Mouse (Mus musculus) limb, embryonic 14.5 days (tissue): ENCODE measurements at regions not wholly inside any gene's neighbourhood (a gene's known extent, or its start where the extent isn't known, plus 50 kb on each side); places are given as distances from the start of the nearest gene placed in this dataset.

Source experiments
- ATAC-seq: fragments of 200-750 bp; cut with Nextera tagmentation; 2 replicates; pipeline ENCODE4 v1.8.0; 2017; ENCODE audit warnings: low read depth, moderate number of reproducible peaks, moderate TSS enrichment; ENCODE audit not compliant: low FRiP score
- DNase-seq: peaks from one replicate; pipeline ENCODE4 v3.0.0-alpha.2; 2015; ENCODE audit warnings: low spot score
- H3K27ac ChIP-seq: fragments of 300-500 bp; sonication (generic); replicated peaks from 2 replicates; pipeline ENCODE4 v1.5.1; 2014; ENCODE audit warnings: low read depth, mild to moderate bottlenecking, low read length, moderate library complexity, mixed read lengths
- H3K27me3 ChIP-seq: fragments of 300-500 bp; sonication (generic); 2 replicates; pipeline ENCODE4 v1.6.1; 2014; ENCODE audit warnings: low read length, mixed read lengths; ENCODE audit not compliant: control insufficient read depth, insufficient read depth
- H3K36me3 ChIP-seq: fragments of 300-500 bp; sonication (generic); 2 replicates; pipeline ENCODE4 v1.6.1; 2014; ENCODE audit warnings: mild to moderate bottlenecking, low read length, moderate library complexity, mixed read lengths; ENCODE audit not compliant: control insufficient read depth, insufficient read depth
- H3K4me1 ChIP-seq: fragments of 300-500 bp; sonication (generic); 2 replicates; pipeline ENCODE4 v1.6.1; 2014; ENCODE audit warnings: antibody characterized with exemption, low read length, mixed read lengths; ENCODE audit not compliant: control insufficient read depth, insufficient read depth
- H3K4me2 ChIP-seq: fragments of 300-500 bp; sonication (generic); replicated peaks from 2 replicates; pipeline ENCODE4 v1.6.1; 2014; ENCODE audit warnings: low read depth, mild to moderate bottlenecking, low read length, moderate library complexity; ENCODE audit not compliant: severe bottlenecking
- H3K4me3 ChIP-seq: fragments of 300-500 bp; sonication (generic); replicated peaks from 2 replicates; pipeline ENCODE4 v1.5.1; 2014; ENCODE audit warnings: low read length
- H3K9ac ChIP-seq: fragments of 300-500 bp; sonication (generic); 2 replicates; pipeline ENCODE4 v1.6.1; 2014; ENCODE audit warnings: mild to moderate bottlenecking, low read depth, low read length, moderate library complexity; ENCODE audit not compliant: severe bottlenecking
- H3K9me3 ChIP-seq: fragments of 300-500 bp; sonication (generic); 2 replicates; pipeline ENCODE4 v1.6.1; 2016; ENCODE audit warnings: low read length; ENCODE audit not compliant: control insufficient read depth
- POLR2A ChIP-seq: fragments of 200-500 bp; IDR thresholded peaks from 2 replicates; pipeline ENCODE4 v1.8.0; 2012; ENCODE audit warnings: inconsistent platforms, mild to moderate bottlenecking, moderate library complexity, borderline replicate concordance; ENCODE audit not compliant: insufficient read depth, insufficient read length; ENCODE audit errors: extremely low read depth
- WGBS: fragments of 180-500 bp; shearing (Covaris S2); extraction: QIAGEN DNeasy Blood & Tissue Kit; methylation state at CpG from one replicate; pipeline ENCODE4 v1.1.7; 2014; 5-methylcytosine and 5-hydroxymethylcytosine counted together

GRCm38 (mm10) chr17:15145191-15145968, 104.0 kb upstream of the Gm3448 start:
- H3K27ac ChIP-seq: no peak overlapping the region
- ATAC-seq: no peak
- TF ChIP-seq POLR2A: no peak
- DNase-seq: no peak
- no peaks in the 10 kb centered on the region for H3K36me3 ChIP-seq
- H3K9ac ChIP-seq: no peak overlapping the region
- H3K4me2 ChIP-seq: no peak overlapping the region
- no peaks in the 10 kb centered on the region for H3K4me1 ChIP-seq
- no peaks in the 10 kb centered on the region for H3K27me3 ChIP-seq
- no peak overlapping the region for H3K4me3 ChIP-seq
- H3K9me3 ChIP-seq: no peaks in the 10 kb centered on the region
- WGBS: 68% methylated on average over 14 of the region's 14 CpGs

- Histone ChIP-seq H3K4me1 (no peaks in the 10 kb centered on the region), H3K4me3 (no peak overlapping the region), H3K9me3 (no peaks in the 10 kb centered on the region), H3K4me2 (no peak overlapping the region), H3K36me3 (no peaks in the 10 kb centered on the region), H3K9ac (no peak overlapping the region), H3K27me3 (no peaks in the 10 kb centered on the region), H3K27ac (no peak overlapping the region)
- no peak for TF ChIP-seq POLR2A
- DNase-seq: no peak
- WGBS: 56% methylated on average over 4 of the region's 4 CpGs
- ATAC-seq: no peak
These were observed 99.1 kb upstream of the Gm3448 start for GRCm38 (mm10) chr17:15140391-15140790.
